Mouse (Mus musculus): ENCODE results near the gene Pgpep1l. TPM values are rescaled to one million over a fixed set of nuclear protein-coding genes. Genes with fewer than 3 reads are reported as not detected.
"Not testable (repeated sequence)": the region's sequence is repeated elsewhere in the genome, so short reads cannot be mapped to it uniquely, and the experiment has no call there.

The Pgpep1l gene
- polyA plus RNA-seq, 1 experiment: not detected

- no peak overlapping the region for H3K27ac ChIP-seq (ENCODE audit: control insufficient read depth, insufficient read depth, low read depth, low read length, poor library complexity)
These were observed 15.4 kb upstream of the Pgpep1l start for GRCm38 (mm10) chr7:68279481-68279880.

GRCm38 (mm10) chr7:68278908-68279307 is 14.9 kb upstream of the Pgpep1l start:
- TF ChIP-seq CTCF (IDR thresholded peaks at IDR 0.05; ENCODE audit: control insufficient read depth, insufficient read depth, low read length) (no peak), POLR2A (IDR thresholded peaks at IDR 0.05; ENCODE audit: borderline replicate concordance, control insufficient read depth, low read depth, low read length) (no peak)
- Histone ChIP-seq H3K4me1 (ENCODE audit: control insufficient read depth, insufficient read depth, low read length) (peaks cover 3% of the 10 kb centered on the region; the same call in 1 of the 2 replicates), H3K4me3 (replicated peaks; ENCODE audit: control insufficient read depth, low read depth, low read length) (no peak overlapping the region), H3K27ac (ENCODE audit: control insufficient read depth, insufficient read depth, low read depth, low read length, poor library complexity) (no peak overlapping the region)
- WGBS: 48% methylated on average over 6 of the region's 6 CpGs

More at GRCm38 (mm10) chr7:68279481-68279880, 15.4 kb upstream of the Pgpep1l start:
- Histone ChIP-seq H3K4me3 (replicated peaks; ENCODE audit: control insufficient read depth, low read depth, low read length) (no peak overlapping the region), H3K4me1 (ENCODE audit: control insufficient read depth, insufficient read depth, low read length) (peaks cover 3% of the 10 kb centered on the region; the same call in 1 of the 2 replicates)
- TF ChIP-seq CTCF (IDR thresholded peaks at IDR 0.05; ENCODE audit: control insufficient read depth, insufficient read depth, low read length) (no peak), POLR2A (IDR thresholded peaks at IDR 0.05; ENCODE audit: borderline replicate concordance, control insufficient read depth, low read depth, low read length) (no peak)
- 62% methylated on average over 7 of the region's 7 CpGs for WGBS

GRCm38 (mm10) chr7:68278385-68278784 is 14.4 kb upstream of the Pgpep1l start:
- Histone ChIP-seq H3K4me1 (ENCODE audit: control insufficient read depth, insufficient read depth, low read length) (peaks cover 1% of the 10 kb centered on the region; the same call in 1 of the 2 replicates), H3K27ac (ENCODE audit: control insufficient read depth, insufficient read depth, low read depth, low read length, poor library complexity) (no peak overlapping the region), H3K4me3 (replicated peaks; ENCODE audit: control insufficient read depth, low read depth, low read length) (no peak overlapping the region)
- TF ChIP-seq CTCF (IDR thresholded peaks at IDR 0.05; ENCODE audit: control insufficient read depth, insufficient read depth, low read length): no peak
- no peak for TF ChIP-seq POLR2A (IDR thresholded peaks at IDR 0.05; ENCODE audit: borderline replicate concordance, control insufficient read depth, low read depth, low read length)
- WGBS: 89% methylated on average over 6 of the region's 6 CpGs

GRCm38 (mm10) chr7:68277897-68278270 is 13.9 kb upstream of the Pgpep1l start:
- WGBS: 86% methylated on average over 4 of the region's 4 CpGs
- H3K4me1 ChIP-seq (ENCODE audit: control insufficient read depth, insufficient read depth, low read length): peaks cover 1% of the 10 kb centered on the region; the same call in 1 of the 2 replicates
- H3K4me3 ChIP-seq (replicated peaks; ENCODE audit: control insufficient read depth, low read depth, low read length): no peak overlapping the region
- H3K27ac ChIP-seq (ENCODE audit: control insufficient read depth, insufficient read depth, low read depth, low read length, poor library complexity): no peak overlapping the region
- no peak for TF ChIP-seq CTCF (IDR thresholded peaks at IDR 0.05; ENCODE audit: control insufficient read depth, insufficient read depth, low read length)
- TF ChIP-seq POLR2A (IDR thresholded peaks at IDR 0.05; ENCODE audit: borderline replicate concordance, control insufficient read depth, low read depth, low read length): no peak

GRCm38 (mm10) chr7:68277054-68277896 is 13.2 kb upstream of the Pgpep1l start:
- TF ChIP-seq CTCF (IDR thresholded peaks at IDR 0.05; ENCODE audit: control insufficient read depth, insufficient read depth, low read length) (no peak), POLR2A (IDR thresholded peaks at IDR 0.05; ENCODE audit: borderline replicate concordance, control insufficient read depth, low read depth, low read length) (no peak)
- H3K27ac ChIP-seq (ENCODE audit: control insufficient read depth, insufficient read depth, low read depth, low read length, poor library complexity): no peak overlapping the region
- peaks cover under 1% of the 10 kb centered on the region; the same call in 1 of the 2 replicates for H3K4me1 ChIP-seq (ENCODE audit: control insufficient read depth, insufficient read depth, low read length)
- WGBS: 19% methylated on average over 11 of the region's 11 CpGs
- no peak overlapping the region for H3K4me3 ChIP-seq (replicated peaks; ENCODE audit: control insufficient read depth, low read depth, low read length)

GRCm38 (mm10) chr7:68275838-68276731 is 12.1 kb upstream of the Pgpep1l start:
- Histone ChIP-seq H3K4me1 (ENCODE audit: control insufficient read depth, insufficient read depth, low read length) (no peaks in the 10 kb centered on the region; the same call in 1 of the 2 replicates), H3K27ac (ENCODE audit: control insufficient read depth, insufficient read depth, low read depth, low read length, poor library complexity) (peak overlapping the region; percentile 74), H3K4me3 (replicated peaks; ENCODE audit: control insufficient read depth, low read depth, low read length) (peak overlapping the region; percentile 82)
- TF ChIP-seq POLR2A (IDR thresholded peaks at IDR 0.05; ENCODE audit: borderline replicate concordance, control insufficient read depth, low read depth, low read length) (peak; percentile 70; the same call in 1 of the 2 replicates), CTCF (IDR thresholded peaks at IDR 0.05; ENCODE audit: control insufficient read depth, insufficient read depth, low read length) (no peak)
- WGBS: 15% methylated on average over 36 of the region's 36 CpGs

GRCm38 (mm10) chr7:68275445-68275837 is 11.4 kb upstream of the Pgpep1l start:
- WGBS: 56% methylated on average over 9 of the region's 9 CpGs
- H3K4me1 ChIP-seq (ENCODE audit: control insufficient read depth, insufficient read depth, low read length); H3K27ac ChIP-seq (ENCODE audit: control insufficient read depth, insufficient read depth, low read depth, low read length, poor library complexity); H3K4me3 ChIP-seq (replicated peaks; ENCODE audit: control insufficient read depth, low read depth, low read length): not testable (repeated sequence)

GRCm38 (mm10) chr7:68274951-68275350 is 10.9 kb upstream of the Pgpep1l start:
- H3K4me1 ChIP-seq (ENCODE audit: control insufficient read depth, insufficient read depth, low read length): no peaks in the 10 kb centered on the region; the same call in 1 of the 2 replicates
- WGBS: 69% methylated on average over 9 of the region's 9 CpGs
- no peak overlapping the region for H3K27ac ChIP-seq (ENCODE audit: control insufficient read depth, insufficient read depth, low read depth, low read length, poor library complexity)
- TF ChIP-seq POLR2A (IDR thresholded peaks at IDR 0.05; ENCODE audit: borderline replicate concordance, control insufficient read depth, low read depth, low read length): no peak
- H3K4me3 ChIP-seq (replicated peaks; ENCODE audit: control insufficient read depth, low read depth, low read length): no peak overlapping the region

Measured in bone marrow, adult 2 months (tissue).